Mouse (Mus musculus): ENCODE measurements around the gene Prx. TPM values are rescaled to one million over a fixed set of nuclear protein-coding genes. Genes with fewer than 3 reads are reported as not detected.
A peak's percentile ranks its signal among the peaks of the same experiment; 100 is the strongest.
"Not testable (repeated sequence)": the region's sequence is repeated elsewhere in the genome, so short reads cannot be mapped to it uniquely, and the experiment has no call there.

Gene Prx
- total RNA-seq, 2 experiments from 2014 or later: 0.32 to 0.38 TPM

DNA sequence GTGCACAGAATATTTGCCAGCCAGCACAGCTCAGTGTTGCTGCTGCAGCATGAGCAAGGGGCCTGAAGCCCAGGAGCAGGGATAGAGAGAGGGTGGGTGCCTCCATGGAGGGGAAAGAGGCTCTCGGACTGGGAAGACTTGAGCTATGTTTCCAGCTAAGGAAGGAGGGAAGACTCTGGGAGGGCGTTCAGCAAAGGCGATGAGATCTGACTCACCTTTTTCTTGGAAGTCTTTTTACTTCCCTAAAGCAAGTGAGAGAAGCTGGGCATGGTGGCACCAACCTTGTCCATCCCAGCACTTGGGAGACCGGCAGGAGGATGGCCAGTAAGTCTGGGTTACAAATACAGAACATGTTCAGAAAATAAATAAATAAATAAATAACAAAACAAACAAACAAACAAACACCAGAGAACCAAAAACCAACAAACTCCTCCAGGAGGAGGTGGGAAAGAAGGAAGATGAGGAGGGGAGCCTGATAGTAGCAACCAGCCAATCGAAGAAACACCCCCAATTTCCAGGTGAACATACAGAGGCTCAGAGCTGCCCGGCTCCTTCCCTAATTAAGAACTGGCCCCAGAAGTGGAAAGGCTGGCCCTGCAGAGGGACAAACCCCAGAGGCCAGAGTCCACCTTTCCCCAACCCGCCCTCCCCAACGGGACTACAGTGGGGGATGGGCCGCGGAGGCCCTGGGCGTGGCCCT lies 18.0 kb upstream of the Prx start:
- no peak for DNase-seq (ENCODE audit: extremely low spot score in 1 of 2, low spot score in 1 of 2)

DNA sequence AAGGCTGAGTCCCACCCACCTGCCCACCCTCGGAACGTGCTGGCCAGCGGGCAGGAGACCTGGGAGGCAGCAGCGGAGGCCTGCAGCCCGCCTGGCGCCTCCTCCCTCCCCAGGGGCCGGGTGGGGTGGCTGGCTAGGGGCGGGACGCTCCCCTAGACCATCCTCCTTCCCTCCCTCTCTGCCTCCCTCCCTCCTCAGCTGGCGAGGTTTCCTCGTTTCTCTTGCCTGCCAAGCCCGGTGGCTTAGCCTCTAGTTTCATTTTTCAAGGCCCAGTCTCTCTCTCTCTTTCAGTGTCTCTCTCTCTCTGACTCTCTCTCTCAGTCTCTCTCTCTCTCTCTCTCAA lies 17.5 kb upstream of the Prx start:
- DNase-seq (ENCODE audit: extremely low spot score in 1 of 2, low spot score in 1 of 2): peak; percentile 38 to 40

DNA sequence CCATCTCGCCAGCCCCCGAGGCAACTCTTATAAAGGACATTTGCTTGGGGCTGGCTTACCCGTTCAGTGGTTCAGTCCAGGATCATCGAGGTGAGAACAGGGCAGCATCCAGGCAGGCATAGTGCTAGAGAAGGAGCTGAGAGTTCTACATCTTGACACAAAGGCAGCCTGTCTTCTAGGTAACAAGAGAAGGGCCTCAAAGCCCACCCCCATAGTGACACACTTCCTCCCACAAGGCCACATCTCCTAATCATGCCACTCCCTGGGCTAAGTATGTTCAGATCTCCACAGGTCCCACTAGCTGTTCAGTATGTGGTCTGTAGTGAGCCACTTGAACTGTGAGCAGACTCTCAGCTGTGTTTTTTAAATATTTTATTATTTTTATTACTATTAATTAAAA lies 15.3 kb upstream of the Prx start:
- DNase-seq (ENCODE audit: extremely low spot score in 1 of 2, low spot score in 1 of 2): no peak

DNA sequence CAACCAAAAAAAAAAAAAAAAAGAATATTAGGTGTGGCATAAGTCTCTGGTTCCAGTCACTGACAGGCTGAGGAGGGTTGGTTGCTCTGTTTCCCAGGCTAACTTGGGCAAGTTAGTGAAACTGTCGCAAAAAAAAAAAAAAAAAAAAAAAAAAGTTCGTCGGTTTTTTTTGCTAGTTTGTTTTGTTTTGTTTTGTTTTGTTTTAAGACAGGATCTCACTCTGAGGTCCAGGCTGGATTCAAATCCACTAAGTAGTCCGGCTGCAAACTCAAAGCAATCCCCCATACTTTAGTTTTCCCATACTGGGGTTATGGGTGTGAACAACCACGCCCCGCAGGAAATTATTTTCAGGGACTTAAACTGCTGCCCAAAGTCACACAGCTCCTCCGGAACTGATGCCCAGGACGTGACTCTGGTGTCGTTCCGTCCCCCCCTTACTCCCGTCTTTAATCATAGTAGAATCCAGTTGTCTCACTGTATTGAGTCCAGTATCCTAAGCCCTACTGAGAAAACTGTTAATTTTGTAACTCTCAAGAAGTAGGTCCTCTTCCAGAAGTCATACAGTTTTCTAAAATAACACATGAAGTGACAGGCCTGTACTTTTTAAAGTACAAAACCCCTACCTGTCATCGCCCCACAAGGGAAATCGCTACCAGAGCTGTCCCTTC lies 12.9 kb upstream of the Prx start:
- DNase-seq (ENCODE audit: extremely low spot score in 1 of 2, low spot score in 1 of 2): no peak

DNA sequence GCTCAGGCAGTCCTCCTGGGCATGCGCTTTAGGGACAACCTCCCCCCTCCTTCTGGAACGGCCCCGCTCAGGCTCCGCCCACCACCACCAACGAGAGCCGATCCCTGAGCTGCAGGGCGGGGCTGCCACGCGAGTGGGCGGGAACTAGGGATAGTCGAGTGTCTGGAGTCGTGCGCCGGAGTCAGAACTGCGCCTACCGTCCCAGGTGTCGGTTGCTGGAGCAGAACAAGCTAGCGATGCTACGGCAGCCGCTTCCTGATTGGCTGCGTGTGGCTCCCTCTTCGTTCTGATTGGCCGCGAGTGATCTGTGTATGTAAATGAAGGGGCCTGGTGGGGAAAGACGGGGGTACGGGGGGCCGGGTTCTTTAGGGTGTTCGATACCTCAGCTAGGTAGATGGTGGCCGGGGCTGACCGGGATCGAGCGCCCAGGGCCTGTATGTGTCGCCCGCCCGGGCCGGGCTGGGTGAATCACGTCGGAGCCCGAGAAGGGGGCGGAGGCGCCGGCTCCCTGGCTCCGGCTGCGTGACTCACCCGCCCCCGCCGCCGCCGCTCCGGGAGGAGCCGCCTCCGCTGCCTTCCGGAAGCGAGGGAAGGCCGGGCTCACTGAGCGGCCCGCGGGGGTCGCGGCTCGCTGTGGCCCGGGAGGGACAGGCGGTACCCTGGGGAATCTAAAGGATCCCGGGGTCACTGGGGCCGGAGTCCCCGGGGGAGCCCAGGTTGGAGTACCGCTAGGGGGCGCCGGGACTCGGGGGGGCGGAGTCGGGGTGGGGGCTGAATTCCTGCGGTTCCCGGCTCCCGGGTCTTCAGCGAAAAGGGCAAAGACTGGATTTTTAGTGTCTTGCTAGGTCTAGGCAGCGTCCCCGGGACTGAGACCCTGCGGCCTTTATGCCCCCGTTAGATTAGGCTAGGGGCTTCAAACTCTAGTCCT lies 12.1 kb upstream of the Prx start, which contains the start of gene Sertad1:
TSS of gene Sertad1 (plus strand) at position 141 of the 928 bp plus-strand sequence.
- peak; percentile 94 for DNase-seq (ENCODE audit: extremely low spot score in 1 of 2, low spot score in 1 of 2)

DNA sequence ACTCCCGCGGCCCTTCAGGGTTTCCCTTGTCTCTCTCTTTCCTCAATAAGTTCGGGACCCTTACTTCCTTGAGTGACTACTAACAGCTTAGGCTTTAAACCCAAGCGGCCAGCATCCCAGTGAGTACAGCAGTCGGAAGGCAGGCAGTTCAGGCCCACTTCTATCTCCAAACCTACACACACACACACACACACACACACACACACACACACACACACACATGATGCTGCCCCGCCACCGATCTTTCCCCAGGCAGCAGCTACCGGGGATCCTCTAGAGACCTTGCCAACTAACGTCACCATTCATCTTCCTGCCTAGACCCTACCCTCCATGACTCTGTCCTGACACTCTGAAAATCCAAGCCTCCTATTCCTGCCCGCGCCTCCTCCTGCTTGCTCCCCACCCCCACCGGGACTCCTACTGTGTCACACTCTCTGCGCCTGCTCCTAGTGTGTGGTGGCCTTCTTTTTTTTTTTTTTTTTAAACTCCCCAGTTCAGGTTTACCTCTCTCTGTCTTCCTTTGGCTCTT lies 11.3 kb upstream of the Prx start:
- DNase-seq (ENCODE audit: extremely low spot score in 1 of 2, low spot score in 1 of 2): peak in 1 of 2 experiments; percentile 54

DNA sequence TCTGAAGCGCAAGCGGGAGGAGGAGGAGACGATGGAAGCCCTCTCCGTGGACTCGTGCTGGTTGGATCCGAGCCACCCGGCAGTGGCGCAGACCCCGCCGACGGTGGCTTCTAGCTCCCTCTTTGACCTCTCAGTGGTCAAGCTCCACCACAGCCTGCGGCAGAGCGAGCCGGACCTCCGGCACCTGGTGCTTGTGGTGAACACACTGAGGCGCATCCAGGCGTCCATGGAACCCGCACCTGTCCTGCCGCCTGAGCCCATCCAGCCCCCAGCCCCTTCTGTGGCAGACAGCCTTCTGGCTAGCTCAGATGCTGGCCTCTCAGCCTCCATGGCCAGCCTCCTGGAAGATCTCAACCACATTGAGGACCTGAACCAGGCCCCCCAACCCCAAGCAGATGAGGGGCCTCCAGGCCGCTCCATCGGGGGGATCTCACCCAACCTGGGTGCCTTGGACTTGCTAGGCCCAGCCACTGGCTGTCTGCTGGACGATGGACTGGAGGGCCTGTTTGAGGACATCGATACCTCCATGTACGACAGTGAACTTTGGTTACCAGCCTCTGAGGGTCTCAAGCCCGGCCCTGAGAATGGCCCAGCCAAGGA lies 9.8 kb upstream of the Prx start:
- no peak for DNase-seq (ENCODE audit: extremely low spot score in 1 of 2, low spot score in 1 of 2)

DNA sequence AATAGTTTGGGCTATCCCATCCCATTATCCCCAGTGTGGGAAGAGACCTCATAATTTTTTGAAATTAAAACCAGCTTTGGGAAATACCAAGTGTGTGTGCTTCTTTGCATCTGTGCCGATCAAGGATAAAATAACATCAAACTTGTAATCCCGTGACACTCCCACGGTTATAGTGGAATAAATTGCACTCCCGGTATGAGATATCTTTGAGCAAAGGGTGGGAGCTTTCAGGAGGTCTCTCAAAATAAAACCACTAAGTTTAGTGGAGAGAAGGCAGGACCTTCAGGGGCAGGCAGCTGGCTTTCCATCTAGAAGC lies 8.9 kb upstream of the Prx start:
- DNase-seq (ENCODE audit: extremely low spot score in 1 of 2, low spot score in 1 of 2): no peak

DNA sequence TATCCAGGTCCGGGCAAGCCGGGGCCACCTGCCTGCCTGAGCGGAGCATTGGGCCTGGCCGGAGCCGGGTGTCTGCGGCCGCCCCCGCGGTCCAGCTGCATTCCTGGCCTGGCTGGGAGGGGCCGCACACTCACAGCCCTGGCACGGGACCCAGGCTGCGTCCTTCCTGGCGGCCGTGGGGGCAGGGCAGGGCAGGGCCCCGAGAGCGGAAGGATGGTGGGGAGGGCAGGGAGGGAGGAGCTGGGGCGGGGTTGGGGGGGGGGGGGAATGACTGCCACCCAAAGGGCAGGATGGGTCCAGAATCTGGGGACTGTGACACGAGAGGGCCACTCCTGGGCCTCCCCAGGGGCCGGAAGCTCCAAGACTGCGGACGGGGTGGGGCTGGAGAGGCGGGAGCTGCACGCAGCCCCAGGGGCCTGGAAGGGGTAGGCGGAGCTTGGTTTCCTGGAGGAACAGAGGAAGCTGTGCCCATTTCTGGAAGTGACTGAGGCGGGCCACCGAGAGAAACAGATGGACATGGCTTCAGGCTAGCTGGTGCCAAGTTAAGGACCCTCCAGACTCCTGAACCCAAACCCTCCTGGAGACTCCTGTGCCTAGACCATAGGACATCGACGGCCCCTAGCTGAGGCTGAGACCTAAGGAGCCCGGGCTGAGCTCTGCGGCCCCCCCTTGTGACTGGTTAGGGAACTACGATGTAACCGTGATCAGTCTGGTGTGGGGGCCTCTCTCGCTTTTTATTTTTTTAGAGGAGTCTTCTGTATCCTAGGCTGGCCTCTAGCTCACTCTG lies 8.4 kb upstream of the Prx start:
- peak; percentile 86 for DNase-seq (ENCODE audit: extremely low spot score in 1 of 2, low spot score in 1 of 2)

DNA sequence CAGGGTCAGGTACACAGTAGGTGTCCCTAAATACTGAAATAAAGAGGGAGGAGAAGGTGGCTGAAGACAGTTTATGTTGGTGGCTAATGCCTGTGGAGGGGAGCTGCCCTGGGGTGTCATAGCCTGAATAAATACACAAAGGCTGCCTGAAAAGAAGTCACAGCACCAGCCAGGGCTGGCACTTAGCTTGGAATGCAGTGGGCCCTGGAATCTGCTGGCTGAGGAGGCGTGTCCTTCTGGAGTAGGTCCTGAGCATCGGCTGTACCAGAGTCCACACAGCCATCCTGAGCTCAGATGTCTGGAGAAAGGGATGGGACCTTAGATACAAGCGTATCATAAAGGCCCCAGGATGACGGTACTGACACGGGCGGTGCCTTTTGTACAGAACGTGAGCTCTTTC lies 7.3 kb upstream of the Prx start:
- no peak for DNase-seq (ENCODE audit: extremely low spot score in 1 of 2, low spot score in 1 of 2)

DNA sequence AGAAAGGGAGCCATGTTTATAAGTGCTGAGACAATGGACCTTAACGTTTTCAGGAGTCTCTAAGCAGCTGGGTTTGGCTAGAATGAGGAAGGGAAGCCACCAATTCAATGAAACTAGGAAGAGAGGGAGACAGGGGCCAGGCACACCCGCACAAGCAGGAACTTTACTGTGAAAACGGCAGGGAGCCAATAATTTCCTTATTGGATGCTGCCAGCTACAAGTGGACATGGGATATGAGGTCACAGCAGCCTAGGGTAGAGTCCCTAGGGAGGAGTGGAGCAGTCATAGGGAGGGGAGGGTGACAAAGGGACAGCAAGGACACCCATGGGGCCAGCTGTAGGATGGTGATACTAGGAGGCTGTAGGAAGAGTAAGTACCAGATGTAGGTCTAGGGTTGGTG lies 6.1 kb upstream of the Prx start:
- DNase-seq (ENCODE audit: extremely low spot score in 1 of 2, low spot score in 1 of 2): no peak

DNA sequence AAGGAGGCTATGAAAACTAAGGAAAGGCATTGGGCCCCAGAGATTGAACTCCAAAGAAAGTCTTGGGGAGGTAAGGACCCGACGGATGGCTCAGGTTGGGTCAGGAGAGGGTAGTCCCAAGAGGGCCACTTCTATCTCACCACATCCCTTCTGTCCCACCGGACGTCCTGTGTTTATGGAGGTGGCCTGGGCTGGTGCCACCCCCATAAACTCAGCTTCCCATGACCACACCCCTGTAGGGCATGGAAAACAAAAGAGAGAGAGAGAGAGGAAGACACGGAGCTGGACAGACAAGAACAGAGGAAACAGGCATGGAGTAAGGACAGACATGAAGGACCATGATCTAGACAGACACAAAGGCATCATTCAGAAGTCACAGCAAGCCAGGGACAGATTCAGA lies 5.7 kb upstream of the Prx start:
- DNase-seq (ENCODE audit: extremely low spot score in 1 of 2, low spot score in 1 of 2): no peak

DNA sequence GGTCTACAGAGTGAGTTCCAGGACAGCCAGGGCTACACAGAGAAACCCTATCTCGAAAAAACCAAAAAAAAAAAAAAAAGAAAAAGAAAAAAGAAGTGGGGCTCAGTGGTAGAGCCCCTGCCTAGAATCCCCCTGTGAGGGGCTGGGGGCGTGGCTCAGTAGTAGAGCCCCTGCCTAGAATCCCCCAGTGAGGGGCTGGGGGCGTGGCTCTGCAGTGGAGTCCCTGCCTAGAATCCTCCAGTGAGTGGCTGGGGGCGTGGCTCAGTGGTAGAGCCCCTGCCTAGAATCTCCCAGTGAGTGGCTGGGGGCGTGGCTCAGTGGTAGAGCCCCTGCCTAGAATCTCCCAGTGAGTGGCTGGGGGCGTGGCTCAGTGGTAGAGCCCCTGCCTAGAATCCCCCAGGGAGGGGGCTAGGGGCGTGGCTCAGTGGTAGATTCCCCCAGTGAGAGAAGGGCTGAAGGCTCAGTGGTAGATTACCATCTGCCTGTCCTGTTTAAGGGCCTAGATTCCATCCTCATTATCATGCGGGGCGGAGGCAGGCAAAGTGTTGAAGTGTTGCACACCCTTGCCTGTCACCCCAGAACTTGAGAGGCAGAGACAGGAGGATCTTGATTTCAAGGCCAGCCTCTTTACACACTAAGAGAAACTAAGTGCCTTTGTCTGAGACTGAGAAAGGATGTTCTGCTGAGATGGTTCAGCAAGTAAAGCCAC lies 4.3 kb upstream of the Prx start:
- DNase-seq (ENCODE audit: extremely low spot score in 1 of 2, low spot score in 1 of 2): not testable (repeated sequence)

DNA sequence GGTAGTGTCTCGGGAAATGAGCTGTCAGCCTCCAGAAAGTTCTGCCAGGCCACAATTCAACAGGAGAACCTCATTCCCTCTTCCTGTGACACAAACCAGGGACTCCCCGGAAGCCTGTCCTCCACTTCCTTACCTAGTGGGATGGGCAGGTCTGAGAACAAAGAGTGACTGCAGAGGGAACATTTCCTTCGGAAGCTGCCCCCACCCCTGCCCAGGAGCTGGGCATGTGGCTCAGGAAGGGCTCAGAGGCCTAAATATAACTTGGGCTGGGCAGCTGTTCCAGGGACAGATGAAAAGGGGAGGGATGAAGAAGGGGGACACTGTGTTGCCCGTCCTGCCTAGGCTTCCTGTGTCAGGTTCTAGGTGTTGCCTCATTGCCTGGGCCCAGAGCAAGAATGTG lies 2.5 kb downstream of the Prx start:
- no peak for DNase-seq (ENCODE audit: extremely low spot score in 1 of 2, low spot score in 1 of 2)

DNA sequence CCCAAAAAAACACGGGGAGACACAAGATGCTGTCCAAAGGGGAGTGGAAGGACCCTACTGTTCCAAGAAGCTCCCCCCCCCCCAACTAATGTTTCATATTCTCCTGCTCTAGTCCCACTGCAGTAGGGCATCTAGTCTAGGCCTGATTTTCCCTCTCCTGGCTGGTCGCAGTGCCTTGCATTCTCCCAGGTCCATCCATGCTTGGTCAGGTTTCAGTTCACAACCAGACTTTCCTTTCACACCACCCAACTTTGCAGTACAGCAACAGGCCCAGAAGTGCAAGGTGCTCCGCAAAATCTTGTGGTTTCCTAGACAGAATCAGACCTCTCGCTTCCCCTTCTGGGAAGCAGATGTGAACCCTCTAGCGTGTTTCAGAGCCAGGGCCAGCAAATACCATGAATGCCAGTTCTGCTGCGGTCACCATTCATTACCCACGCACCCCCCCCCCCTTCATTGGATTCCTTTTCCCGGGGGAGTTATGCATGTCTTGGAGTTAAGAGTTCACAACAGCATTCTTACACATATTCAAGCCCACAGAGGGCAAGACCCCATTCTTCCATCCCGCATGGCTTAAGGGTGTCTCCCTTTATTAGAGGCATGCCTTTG lies 7.7 kb downstream of the Prx start:
- DNase-seq (ENCODE audit: extremely low spot score in 1 of 2, low spot score in 1 of 2): no peak

DNA sequence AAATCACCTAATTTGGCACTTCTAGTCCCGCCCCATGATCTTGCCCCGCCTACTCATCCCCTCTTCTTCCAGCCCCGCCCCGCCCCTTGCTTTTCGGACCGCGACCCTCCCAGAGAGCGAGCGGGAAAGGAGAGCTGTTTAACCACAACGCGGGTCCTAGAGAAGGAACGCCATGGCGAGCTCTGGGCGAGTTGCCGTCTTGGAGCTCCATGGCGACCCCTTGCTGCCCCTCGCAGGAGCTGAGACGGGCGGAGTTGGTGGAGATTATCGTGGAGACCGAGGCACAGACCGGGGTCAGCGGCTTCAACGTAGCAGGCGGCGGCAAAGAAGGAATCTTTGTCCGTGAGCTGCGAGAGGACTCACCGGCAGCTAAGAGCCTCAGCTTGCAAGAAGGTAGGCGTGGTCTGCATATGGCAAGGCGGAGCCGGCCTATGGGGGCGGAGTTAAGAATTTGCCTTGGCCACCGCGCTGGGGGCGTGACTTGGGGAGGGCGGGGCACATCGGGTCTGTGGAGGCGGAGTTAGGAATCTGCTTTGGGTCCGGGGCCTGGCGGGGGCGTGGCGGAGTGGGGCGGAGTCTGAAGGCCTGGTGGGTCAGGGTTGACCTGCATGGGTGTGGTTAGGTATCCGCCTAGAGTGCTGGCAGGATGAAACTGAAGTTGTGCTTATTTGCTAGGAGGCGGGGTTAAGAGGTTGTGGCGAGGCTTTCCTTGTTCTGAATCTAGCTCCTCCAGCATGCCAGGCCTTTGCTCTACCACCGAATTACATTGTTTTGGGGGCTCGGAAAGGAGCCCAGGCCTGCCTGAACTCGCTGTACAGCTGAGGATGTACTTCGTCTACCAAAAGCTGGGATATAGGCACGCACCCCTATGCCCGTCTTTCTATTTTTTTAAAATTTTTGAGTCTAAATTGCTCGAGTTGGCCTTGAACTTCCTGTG lies 8.9 kb downstream of the Prx start:
- DNase-seq (ENCODE audit: extremely low spot score in 1 of 2, low spot score in 1 of 2): peak; percentile 70 to 71

DNA sequence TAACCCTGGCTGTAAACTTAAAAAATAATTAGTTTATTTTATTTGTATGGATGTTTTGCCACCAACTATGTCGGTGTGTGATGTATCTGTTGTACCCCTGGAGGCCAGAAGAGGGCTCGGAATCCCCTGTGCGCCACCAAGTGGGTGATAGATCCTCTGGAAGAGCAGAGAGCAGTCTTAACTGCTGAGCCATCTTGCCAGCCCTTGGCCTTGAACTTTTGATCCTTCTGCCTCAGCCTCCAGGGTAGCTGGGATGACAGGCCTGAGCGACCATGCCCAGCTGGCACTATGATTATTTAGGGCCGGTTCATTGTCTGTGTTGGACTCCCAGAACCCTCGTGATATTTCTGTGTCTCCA lies 9.5 kb downstream of the Prx start:
- no peak for DNase-seq (ENCODE audit: extremely low spot score in 1 of 2, low spot score in 1 of 2)

DNA sequence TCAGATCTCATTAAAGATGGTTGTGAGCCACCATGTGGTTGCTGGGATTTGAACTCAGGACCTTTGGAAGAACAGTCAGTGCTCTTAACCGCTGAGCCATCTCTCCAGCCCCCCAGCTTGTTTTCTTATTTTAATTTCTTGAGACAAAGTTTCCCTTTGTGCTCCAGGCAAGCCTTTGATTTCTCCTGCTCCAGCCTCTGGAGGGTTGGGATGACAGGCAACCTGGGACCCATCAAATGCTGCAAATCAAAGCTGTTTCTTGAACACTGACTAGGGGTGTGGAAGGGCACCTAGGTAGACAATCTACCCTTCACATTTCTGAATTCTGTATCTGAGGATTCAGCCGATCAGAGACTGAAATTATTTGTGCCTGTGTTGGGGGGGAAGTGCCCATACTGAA lies 11.7 kb downstream of the Prx start:
- no peak for DNase-seq (ENCODE audit: extremely low spot score in 1 of 2, low spot score in 1 of 2)
